Mouse (Mus musculus): ENCODE measurements around the gene Abhd14a.

Abhd14a gene

DNA sequence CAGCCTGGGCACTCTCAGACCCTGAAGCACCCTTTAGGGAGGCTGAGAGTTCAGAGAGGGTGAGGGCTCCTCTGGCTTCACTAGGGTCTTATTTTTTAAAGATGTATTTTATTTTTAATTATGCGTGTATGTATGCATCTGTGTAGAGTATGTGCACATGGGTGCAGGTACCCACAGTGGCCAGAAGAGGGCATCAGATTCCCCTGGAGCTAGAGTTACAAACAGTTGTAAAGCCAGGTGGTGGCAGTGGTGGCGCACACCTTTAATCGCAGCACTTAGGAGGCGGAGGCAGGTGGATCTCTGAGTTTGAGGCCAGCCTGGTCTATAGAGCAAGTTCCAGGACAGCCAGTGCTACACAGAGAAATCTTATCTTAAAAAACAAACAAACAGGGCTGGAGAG, 38.4 kb downstream of the Abhd14a start:
- no peak for DNase-seq

DNA sequence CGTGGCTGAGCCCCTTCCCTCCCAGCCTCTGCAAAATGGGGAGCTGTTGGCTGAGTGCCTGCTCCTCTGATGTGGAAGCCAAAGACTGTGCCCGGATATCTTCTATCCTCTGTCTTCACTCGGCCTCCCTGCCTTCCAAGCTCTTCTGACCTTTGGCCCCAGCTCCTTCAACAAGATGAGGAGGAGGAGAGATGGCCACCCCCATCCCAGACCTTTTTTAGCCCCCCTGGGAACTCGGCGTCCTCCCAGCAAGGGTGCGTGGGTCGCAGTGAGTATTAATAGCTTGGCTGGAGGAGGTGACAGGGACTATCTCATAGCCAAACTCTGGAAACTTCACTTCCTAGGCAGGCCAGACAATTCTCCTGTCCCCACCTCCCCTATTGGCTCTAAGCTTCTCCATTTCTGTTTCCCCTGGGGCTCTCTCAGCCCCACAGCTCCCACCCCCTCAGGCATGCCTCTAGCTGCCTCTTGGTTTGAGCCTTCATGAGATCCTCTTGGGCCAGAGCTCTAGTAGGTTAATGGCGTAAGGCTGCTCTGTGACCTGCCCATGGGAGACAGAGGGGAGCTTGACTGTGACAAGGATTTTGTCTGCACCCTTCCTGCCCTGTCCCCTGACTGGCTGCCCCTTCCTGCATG, 40.9 kb downstream of the Abhd14a start:
- DNase-seq, result peak; percentile 36

DNA sequence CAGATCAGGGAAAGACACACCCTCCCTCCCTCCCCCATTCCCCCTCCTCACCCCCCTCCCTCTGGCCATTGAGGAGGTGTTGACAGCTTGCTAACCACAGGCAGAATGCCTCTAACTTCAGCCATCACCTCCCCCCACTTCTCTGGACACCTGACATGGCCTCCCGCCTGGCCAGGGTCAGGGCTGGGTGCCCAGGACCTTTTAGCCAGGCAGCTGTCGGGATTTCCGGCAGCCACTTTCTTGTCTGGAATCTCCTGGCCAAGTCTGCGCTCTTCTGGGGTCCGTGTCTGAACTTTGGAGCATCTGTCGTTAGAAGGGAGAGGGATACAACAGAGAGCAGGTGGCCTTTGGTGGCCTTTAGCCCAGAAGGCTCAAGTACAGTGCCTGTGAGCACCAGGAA, 42.2 kb downstream of the Abhd14a start:
- DNase-seq, result peak; percentile 35

DNA sequence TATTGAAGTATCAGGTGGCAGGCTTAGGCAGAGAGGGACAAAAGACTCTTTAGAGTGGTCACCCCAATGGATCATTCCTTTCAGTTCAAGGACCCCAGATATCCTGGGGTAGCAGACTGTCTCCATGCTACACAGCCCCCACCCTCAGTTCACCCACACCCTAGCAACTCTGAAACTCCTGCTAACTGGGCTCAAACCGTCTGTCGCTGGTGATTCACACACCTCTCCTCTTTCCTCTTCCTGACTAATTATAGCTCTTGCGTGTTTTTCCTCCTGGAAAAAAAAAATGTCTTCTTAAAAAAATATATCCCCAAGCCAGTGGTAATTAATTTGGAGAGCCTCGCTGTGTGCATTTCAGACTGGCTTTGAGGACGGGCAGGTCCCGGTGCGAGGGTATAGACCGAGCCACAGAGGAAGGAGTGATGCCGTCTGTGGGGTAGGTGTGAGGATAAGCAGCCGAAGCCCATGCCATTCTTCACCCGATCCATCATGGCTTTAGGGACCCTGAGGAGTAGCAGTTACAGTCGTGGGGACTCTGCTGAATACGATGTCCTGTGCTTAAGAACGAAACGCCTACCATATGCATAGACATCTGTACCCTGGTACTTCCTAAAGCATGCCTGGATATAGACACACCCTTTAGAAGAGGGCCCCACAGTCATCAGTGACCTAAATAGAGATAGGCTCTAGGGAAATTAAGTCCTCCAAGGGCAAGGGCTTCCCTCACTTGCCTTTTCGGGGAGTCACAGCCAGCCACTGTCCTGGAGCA, 44.7 kb downstream of the Abhd14a start:
- no peak for DNase-seq

DNA sequence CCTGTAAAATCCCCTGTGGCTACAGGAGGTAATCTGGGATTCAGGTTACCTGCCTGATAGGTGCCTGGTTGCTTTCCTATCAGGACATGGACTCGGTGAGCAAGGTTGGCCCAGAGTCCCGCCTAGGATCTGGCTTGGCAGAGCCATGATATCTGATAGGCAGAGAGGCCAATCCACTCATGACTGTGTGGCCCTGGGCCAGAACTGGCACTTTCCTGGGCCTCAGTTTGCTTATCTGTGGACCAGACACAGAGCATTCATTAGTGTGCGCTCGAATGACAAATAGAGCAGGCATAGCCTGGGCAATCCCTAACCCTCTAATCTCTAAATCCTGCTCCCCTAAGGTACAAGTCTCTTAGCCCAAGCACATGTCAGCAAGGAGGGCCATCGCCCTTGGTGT, 45.3 kb downstream of the Abhd14a start:
- DNase-seq, result no peak

DNA sequence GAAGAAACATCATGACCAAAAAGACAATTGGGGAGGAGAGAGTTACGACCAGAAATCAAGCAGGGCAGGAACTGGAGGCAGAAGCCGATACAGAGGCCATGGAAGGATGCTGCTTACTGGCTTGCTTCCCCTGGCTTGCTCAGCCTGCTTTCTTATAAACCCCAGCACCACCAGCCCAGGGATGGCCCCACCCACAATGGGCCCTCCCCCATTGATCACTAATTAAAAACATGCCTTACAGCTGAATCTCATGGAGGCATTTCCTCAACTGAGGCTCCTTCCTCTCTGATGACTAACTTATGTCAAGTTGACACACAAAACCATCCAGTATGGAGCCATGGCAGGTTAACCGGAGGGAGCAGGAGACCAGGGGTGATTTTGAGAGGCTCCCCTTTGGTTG, 47.7 kb downstream of the Abhd14a start:
- no peak for DNase-seq

DNA sequence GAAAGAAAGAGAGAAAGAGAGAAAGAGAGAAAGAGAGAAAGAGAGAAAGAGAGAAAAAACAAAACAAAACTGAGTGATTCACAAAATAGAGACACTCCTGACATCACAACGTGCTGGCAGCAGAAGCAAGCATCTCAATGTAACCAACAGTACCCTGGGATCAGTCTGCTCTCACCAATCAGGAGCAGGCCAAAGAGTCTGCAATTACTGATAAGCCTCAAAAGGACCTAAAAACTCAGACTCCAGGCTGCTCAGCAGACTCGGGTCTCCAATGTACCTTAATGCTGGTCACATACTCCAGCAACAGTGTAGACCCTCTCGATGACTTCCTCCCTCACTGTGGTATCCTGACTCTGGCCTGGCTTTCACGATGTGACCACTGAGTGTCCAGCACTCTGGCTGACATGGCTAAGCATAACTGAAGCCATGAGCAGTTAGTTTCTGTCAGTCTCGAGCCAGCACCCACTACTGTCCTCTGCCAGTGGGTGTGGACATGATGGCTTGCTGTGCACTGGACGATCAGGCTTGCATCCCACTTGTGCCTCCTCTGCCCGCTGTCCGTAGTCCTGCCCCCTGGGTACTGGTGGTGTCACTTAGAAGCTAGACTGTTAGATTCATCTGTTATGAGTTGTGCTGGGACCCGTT, 48.7 kb downstream of the Abhd14a start:
- DNase-seq, result no peak

DNA sequence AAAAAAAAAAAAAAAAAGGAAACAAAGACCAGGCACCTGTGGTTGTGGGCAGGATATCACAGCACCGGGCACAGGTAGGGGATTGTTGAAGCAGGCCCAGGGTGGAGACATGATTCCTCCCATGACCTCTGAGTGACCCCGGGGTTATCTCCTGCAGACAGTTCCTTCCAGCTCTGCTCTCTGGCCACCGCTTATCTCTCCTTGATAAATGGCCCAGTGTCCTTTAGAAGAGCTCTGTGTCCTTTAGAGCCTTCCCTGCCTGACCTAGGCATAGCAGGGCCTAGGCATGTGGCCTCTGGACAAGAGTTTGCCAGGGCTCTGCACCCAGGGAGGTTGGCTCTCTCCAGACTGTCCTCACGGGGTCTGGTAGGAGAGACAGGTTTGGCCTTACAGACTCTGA, 49.7 kb downstream of the Abhd14a start:
- no peak for DNase-seq

DNA sequence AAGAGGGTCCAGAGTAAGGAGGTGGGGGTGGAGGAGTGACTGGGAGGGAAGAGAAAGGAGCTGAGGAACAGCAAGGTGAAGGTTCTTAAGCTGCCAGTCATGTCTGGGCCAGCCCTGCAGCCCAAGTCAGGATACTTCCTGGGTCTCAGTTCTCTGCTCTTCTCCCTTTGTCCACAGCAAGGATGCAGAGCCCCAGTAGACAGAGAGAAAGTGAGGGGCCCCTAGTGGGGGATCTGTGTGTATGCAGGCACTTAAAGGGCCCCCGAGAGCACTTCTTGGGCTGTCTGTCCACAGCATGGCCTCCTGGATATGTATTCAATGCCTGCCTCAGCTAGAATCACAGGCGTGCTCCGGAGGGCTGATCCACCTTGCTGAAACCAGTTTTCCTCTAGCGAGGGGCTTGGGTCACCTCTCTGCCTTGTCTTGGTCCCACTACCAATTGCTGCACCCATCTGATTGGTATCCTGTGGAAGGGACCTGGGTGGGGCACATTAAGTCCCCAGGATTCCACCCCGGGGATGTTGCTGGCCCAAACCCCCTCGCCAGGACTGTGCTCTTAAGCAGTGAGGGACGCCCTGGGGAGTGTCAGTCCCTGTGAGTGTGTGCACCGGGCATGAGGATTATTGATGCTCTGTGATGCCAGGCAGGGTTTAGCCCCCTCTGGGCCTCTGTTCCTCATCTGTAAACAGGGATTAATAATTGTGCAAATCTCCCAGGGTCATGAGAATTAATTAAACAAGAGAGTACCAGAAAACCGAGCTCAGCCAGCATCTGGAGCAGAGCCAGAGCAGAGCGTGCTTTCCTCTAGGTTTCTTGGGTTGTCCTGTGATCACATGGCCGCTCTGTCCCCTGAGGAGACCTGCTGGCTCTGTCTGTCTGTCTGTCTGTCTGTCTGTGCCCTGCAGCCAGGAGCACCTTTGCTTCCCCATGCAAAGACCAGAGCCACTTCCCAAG, 52.6 kb downstream of the Abhd14a start:
- DNase-seq, result peak; percentile 41

DNA sequence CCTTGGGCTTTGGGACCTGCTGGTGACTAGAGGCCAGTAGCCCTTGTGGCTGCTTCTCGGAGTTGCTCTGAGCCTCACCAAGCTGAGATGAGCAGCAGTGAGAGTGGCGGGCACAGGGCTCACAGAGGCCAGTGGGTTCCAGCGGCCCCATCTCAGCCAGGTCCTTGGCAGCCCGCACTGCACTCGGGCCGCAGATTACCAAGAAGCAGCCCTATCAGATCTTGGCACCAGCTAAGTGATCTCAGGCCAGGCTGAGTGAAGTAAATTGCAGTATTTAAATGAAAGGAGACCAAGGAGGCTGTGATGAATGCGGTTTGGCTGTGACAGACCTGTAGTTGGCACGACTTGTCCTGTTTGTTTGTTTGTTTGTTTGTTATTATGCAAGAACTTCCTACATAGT, 53.9 kb downstream of the Abhd14a start:
- DNase-seq, result no peak

DNA sequence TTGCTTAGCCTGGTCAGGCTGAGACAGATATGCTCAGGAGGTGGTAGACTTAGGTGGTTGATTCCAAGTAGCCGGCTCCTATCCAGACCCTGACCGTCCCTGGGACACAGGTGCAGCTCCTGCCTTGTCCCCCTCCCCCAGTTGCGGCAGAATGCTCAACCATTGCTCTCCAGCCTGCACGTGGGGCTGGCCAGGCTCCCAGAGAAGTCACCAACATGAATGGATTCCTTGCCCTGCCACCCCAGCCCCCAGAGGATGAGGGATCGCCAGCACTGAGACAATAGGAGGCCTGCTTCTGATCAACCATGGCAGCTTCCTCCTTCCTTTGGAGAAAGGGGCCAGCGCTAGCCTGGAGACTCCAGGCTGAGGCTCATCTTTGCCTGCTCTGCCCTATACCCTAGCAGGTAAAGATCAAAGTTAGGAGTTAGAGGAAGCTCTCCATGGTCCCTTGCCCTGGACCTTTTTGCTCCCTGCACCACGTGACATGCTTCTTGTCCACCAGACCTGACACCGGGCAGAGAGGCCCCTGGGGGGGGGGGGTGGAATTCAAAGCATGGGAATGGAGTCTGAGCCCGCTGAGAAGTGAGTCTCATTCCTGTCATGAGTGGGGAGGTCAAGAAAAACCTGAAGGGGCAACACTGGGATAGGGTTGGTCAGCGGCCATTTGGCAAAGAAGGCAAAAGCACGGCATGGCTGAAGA, 54.5 kb downstream of the Abhd14a start:
- no peak for DNase-seq

All from kidney, adult 18-20 months (tissue).